Mouse (Mus musculus) CH12.LX (cell line): ENCODE data around the gene Rbm44.

Experiments used
- CTCF ChIP-seq, 2 experiments: IDR thresholded peaks in 1 of 2; conservative IDR thresholded peaks in 1 of 2; 2 replicates each; pipeline ENCODE4 v1.5.1; 2011 to 2012; ENCODE audit warnings: low read depth in 2 of 2, low read length in 2 of 2, improper control_type of control experiment in 1 of 2, inconsistent platforms in 1 of 2, mild to moderate bottlenecking in 1 of 2, moderate library complexity in 1 of 2
- EP300 ChIP-seq: IDR thresholded peaks from 2 replicates; pipeline ENCODE4 v1.6.1; 2011; ENCODE audit warnings: low read length, improper control_type of control experiment
- HCFC1 ChIP-seq: IDR thresholded peaks from 2 replicates; pipeline ENCODE4 v1.6.1; 2012; ENCODE audit warnings: low read depth, mild to moderate bottlenecking, inconsistent platforms, low read length, improper control_type of control experiment
- MAX ChIP-seq: IDR thresholded peaks from 2 replicates; pipeline ENCODE4 v1.6.1; 2011; ENCODE audit warnings: low read length, improper control_type of control experiment
- MYC ChIP-seq: IDR thresholded peaks from 2 replicates; pipeline ENCODE4 v1.6.1; 2011; ENCODE audit warnings: low read depth, mild to moderate bottlenecking, improper control_type of control experiment, low read length
- NRF1 ChIP-seq: IDR thresholded peaks from 2 replicates; pipeline ENCODE4 v1.6.1; 2014; ENCODE audit warnings: low read depth, mild to moderate bottlenecking, inconsistent platforms, low read length, improper control_type of control experiment, moderate library complexity
- POLR2A ChIP-seq: IDR thresholded peaks from 2 replicates; pipeline ENCODE4 v1.6.1; 2011; ENCODE audit warnings: low read depth, mild to moderate bottlenecking, improper control_type of control experiment, low read length
- ZNF384 ChIP-seq: IDR thresholded peaks from 2 replicates; pipeline ENCODE4 v1.6.1; 2012; ENCODE audit warnings: low read depth, low read length, improper control_type of control experiment, inconsistent platforms

DNA sequence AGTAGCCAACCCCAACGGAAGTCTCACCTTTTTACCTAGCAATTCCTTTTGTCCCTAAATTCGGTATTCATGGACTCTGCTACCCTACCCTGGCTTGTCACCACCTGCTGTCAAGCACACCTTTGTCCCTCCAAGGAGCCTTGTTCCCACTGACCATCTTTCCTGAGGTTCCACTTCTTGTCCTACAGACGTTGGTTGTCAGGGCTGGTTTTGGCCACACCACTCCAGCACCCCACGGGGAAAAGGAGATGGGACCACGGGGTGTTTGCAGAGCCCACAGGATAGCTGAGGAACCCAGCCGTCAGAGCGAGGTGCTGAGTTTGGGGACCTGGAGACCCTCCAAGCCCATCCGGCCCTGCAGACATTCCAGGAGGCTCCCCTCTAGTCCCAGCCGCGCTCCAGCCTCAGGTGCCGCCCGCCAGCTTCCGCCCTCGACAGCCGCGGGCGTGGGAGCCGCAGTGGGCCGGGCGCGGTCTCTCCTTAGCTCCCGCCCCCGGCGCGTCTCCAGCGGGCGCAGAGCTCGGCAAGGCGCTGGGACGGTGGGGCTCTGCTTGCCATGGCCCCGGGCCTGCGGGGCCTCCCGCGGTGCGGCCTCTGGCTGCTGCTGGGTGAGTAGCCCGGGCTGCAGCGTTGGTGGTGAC, 34.8 kb downstream of the Rbm44 start, which contains the start of gene Ramp1:
- TF ChIP-seq POLR2A (no peak), CTCF (conservative IDR thresholded peaks at IDR 0.05 in 1 of 2, IDR thresholded peaks at IDR 0.05 in 1 of 2; ENCODE audit: low read depth in 2 of 2, low read length in 2 of 2) (no peak), HCFC1 (no peak), EP300 (no peak), MYC (no peak), NRF1 (no peak), ZNF384 (no peak), MAX (no peak)
